Mouse (Mus musculus) limb, embryonic 13.5 days (tissue): ENCODE data around the gene Gfra1. TPM values are rescaled to one million over a fixed set of nuclear protein-coding genes. Genes with fewer than 3 reads are reported as not detected.

ENCODE experiments used
- polyA plus RNA-seq: library from polyadenylated mRNA; unstranded; fragments of >200 nt; fragmentation: Nextera tagmentation; extraction: Ambion mirVana; gene quantifications from 2 replicates; pipeline ENCODE4 v1.2.1, GENCODE M21; 2015

The Gfra1 gene
- polyA plus RNA-seq, 1 experiment from 2014 or later: 25.4 TPM

Other genes with a start within 250 kb of the Gfra1 start
- gene Ccdc172, start 56.1 kb upstream of the Gfra1 start, polyA plus RNA-seq: not detected in 2 replicates
- not detected in 2 replicates for gene Pnlip, start 196.6 kb upstream of the Gfra1 start, polyA plus RNA-seq